ENCODE assay signal across 9 mouse cellular contexts in genomic region chr4:127435076-127435475, GRCm38 (mm10).
DNase-seq lines count a peak whose midpoint lies in the region; ATAC-seq lines count a peak whose summit lies in the region.
"Had no signal": no experiment of that assay in that cellular context is flagged by ENCODE, and none has a peak within 500 bp of the region (broad histone marks: within the 10 kb centered on the region; RNA-seq: fewer than 3 reads in every experiment).

No protein-coding gene starts in this region.

- no peak overlapping the region for H3K27ac ChIP-seq in forebrain, embryonic 16.5 days (ENCODE audit: low read length)

- no peak overlapping the region for H3K9ac ChIP-seq in forebrain, embryonic 16.5 days (replicated peaks; ENCODE audit: low read depth, low read length)

- WGBS in forebrain, embryonic 16.5 days: 26% methylated on average over 8 of the region's 8 CpGs

- H3K27me3 ChIP-seq in forebrain, embryonic 16.5 days (replicated peaks; ENCODE audit: control insufficient read depth, insufficient read depth, low read length): no peaks in the 10 kb centered on the region

- H3K9me3 ChIP-seq in forebrain, embryonic 16.5 days (ENCODE audit: control insufficient read depth, low read length): no peaks in the 10 kb centered on the region

- peak; percentile 20 for DNase-seq in CD4-positive, CD25-positive, alpha-beta regulatory T cell, adult 2 months (ENCODE audit: low read depth, low spot score)
- peak; percentile 43 for DNase-seq in 3T3-L1 (ENCODE audit: low read depth, low spot score)
- DNase-seq in c-Kit-positive CD71-negative TER-119-negative erythroid progenitor cells, embryonic 14.5 days (ENCODE audit: low read depth): peak; percentile 3
- peak; percentile 51 for DNase-seq in kidney, adult 9 months
- peak; percentile 29 to 36 for DNase-seq in lung, adult 18-20 months
- peak; percentile 25 to 70 for DNase-seq in spleen, postnatal 4 days (ENCODE audit: low spot score in 2 of 2)

- no peak for ATAC-seq in CD4-positive, CD25-positive, alpha-beta regulatory T cell, adult 4 months
- no peak for ATAC-seq in forebrain, embryonic 16.5 days

- H3K4me1 ChIP-seq in forebrain, embryonic 16.5 days (replicated peaks; ENCODE audit: control insufficient read depth, insufficient read depth, low read length): no peaks in the 10 kb centered on the region

- H3K4me3 ChIP-seq in forebrain, embryonic 16.5 days (replicated peaks; ENCODE audit: low read length): no peak overlapping the region
- H3K4me3 ChIP-seq: myocyte had no signal

- 0 out of 2 replicates have a peak overlapping the region, but pooled peaks have one; percentile 11 for H3K4me2 ChIP-seq in forebrain, embryonic 16.5 days (ENCODE audit: low read length)

- H3K36me3 ChIP-seq in forebrain, embryonic 16.5 days (ENCODE audit: control insufficient read depth, insufficient read depth): no peaks in the 10 kb centered on the region
